Mouse (Mus musculus) bone marrow, adult 2 months (tissue): ENCODE data around the gene Pias4. TPM values are rescaled to one million over a fixed set of nuclear protein-coding genes. Genes with fewer than 3 reads are reported as not detected.

Source experiments
- H3K27ac ChIP-seq: fragments of 200-500 bp; 2 replicates; pipeline ENCODE4 v1.5.1; 2012; ENCODE audit warnings: low read depth, mild to moderate bottlenecking, control low read depth, inconsistent platforms, low read length; ENCODE audit not compliant: control insufficient read depth, poor library complexity, insufficient read depth
- H3K4me1 ChIP-seq: fragments of 200-500 bp; 2 replicates; pipeline ENCODE4 v1.6.1; 2011; ENCODE audit warnings: low read length; ENCODE audit not compliant: control insufficient read depth, insufficient read depth
- H3K4me3 ChIP-seq: fragments of 200-500 bp; replicated peaks from 2 replicates; pipeline ENCODE3; 2011; ENCODE audit warnings: mild to moderate bottlenecking, low read depth, low read length, control low read depth; ENCODE audit not compliant: control insufficient read depth
- CTCF ChIP-seq: fragments of 200-500 bp; IDR thresholded peaks from 2 replicates; pipeline ENCODE4 v1.5.1; 2011; ENCODE audit warnings: low read length, control low read depth; ENCODE audit not compliant: control insufficient read depth, insufficient read depth
- POLR2A ChIP-seq: fragments of 200-500 bp; IDR thresholded peaks from 2 replicates; pipeline ENCODE4 v1.6.1; 2011; ENCODE audit warnings: low read depth, mild to moderate bottlenecking, control low read depth, low read length, borderline replicate concordance; ENCODE audit not compliant: control insufficient read depth
- WGBS: fragments of 180-500 bp; shearing (Covaris S2); methylation state at CpG from one replicate; pipeline ENCODE4 v1.1.7; 2018; 5-methylcytosine and 5-hydroxymethylcytosine counted together
- polyA plus RNA-seq: library from polyadenylated mRNA; stranded (reverse); fragments of >200 nt; gene quantifications from 2 replicates; pipeline ENCODE4 v1.2.4, GENCODE M21; 2011; ENCODE audit warnings: low replicate concordance; ENCODE audit not compliant: missing spikeins, insufficient read depth, insufficient read length

Pias4 gene
- polyA plus RNA-seq, 1 experiment = 29.0 TPM

DNA sequence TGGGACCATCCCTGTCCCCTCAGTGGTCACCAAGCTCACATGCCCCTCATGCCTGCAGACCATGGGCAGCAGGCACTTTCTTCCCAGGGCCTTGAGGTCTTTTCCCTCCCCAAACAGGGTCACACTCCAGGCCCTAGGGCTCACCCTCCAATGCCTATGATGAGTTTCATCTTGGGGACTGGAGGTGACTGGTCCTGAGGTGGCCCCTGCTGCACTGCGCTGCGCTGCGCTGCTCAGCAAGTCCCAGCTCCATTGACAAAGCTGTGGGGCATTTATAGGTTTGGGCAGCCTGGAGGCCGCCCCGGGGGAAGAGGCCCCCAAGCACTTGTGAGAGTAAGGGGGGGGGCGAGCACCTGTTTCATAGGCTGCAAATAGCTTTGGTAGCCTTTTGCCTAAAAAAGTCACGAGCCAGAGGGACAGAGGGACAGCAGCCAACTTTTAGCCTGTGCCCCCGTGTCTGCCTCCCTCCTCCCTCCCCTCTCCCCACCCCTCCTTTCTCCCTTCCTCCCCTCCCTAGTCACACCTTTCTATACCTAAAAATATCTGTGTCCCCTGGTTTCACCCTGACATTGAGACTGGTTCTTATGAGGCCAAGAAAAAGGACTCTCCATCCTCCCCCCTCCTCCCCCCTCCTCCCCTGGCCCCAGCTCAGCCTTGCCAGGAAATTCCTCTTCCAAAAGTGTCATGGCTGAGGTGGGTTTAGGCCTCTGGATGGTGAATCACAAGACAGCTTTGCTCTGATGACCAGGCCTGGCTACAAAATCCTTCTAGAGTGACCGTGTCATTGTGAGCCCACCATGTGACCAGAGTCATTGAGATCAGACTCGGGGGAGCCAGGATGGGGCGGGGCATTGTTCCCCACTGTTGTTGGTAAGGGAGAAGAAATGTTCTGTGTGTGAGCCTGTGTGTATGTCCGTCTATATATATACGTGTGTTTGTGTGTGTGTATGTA lies 34.4 kb upstream of the Pias4 start, which contains the start of gene Nmrk2:
TSS of gene Nmrk2 (minus strand) at position 245 of the 952 bp plus-strand sequence.
- 76% methylated on average over 13 of the region's 13 CpGs for WGBS
- no peak within 1 kb of the TSS for H3K4me3 ChIP-seq
- no peaks in the 10 kb centered on the region for H3K4me1 ChIP-seq
- no peak within 1 kb of the TSS for H3K27ac ChIP-seq
- no peak for TF ChIP-seq POLR2A
- no peak for TF ChIP-seq CTCF

GRCm38 (mm10) chr10:81200605-81201287 lies 33.0 kb upstream of the Pias4 start:
- H3K4me1 ChIP-seq = no peaks in the 10 kb centered on the region
- no peak overlapping the region for H3K4me3 ChIP-seq
- 76% methylated on average over 20 of the region's 20 CpGs for WGBS
- H3K27ac ChIP-seq = no peak overlapping the region
- no peak for TF ChIP-seq CTCF
- TF ChIP-seq POLR2A = no peak

DNA sequence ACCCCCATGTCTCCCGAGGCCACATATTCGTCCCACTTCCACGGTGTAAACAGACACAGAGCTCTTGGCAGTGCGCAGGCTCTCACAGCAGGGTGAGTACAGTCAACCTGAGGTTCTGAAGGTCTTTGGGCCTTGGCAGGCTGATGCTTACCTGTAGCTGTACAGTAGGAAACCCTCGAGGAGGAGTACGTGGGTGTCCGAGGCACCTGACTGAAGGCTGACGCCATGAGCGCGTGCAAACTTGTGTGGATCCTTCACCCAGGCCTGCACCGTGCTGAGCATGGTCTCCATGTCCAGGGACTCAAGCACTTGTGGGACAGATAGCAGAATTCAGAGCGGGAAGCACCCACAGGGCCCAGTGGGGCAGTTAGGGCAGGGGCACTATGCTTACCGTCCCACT lies 32.4 kb upstream of the Pias4 start:
- Histone ChIP-seq H3K27ac (no peak overlapping the region), H3K4me1 (no peaks in the 10 kb centered on the region), H3K4me3 (no peak overlapping the region)
- no peak for TF ChIP-seq CTCF
- TF ChIP-seq POLR2A = no peak
- 83% methylated on average over 13 of the region's 13 CpGs for WGBS

- no peak for TF ChIP-seq POLR2A
- Histone ChIP-seq H3K27ac (no peak overlapping the region), H3K4me1 (no peaks in the 10 kb centered on the region; the same call in 1 of the 2 replicates), H3K4me3 (no peak overlapping the region)
- WGBS = 81% methylated on average over 6 of the region's 6 CpGs
Observed at GRCm38 (mm10) chr10:81198990-81199389, 31.3 kb upstream of the Pias4 start.

DNA sequence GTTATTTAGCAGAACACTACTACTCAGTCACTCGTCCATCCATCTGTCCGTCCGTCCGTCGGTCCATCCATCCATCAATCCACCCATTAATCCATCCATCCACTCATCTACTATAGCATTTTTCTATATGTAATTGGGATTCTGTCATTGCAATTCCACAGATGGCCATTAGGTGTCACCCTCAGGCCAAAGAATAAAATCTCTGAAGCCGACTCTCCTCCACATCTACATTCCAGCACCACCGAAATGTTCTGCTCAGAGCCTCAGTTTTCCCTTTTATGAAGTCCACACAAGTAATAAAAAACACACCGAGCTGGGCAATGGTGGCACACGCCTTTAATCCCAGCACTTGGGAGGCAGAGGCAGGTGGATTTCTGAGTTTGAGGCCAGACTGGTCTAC lies 30.5 kb upstream of the Pias4 start:
- Histone ChIP-seq H3K4me1 (no peaks in the 10 kb centered on the region; the same call in 1 of the 2 replicates), H3K27ac (no peak overlapping the region), H3K4me3 (no peak overlapping the region)
- TF ChIP-seq CTCF (peak; percentile 37), POLR2A (no peak)
- under 1% methylated on average over 9 of the region's 9 CpGs for WGBS

DNA sequence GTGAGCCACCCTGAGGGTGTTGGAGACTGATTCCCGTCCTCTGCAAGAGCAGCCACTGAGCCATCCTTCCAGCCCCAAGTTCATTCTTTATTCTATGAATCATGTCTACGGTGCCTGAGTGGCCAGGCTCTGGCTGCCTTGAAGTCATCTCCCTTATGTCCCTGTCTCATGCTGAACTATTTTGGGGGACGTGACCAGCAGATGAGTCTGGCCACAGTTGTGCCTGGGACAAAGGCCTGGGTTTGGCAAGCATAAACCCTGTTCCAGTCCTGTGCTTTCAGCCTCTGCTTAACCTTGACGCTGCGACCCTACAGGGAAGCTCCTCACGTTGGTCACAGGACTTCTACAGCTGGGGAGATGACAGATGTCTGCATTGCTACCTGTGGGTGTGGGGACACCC lies 29.6 kb upstream of the Pias4 start:
- Histone ChIP-seq H3K4me1 (no peaks in the 10 kb centered on the region; the same call in 1 of the 2 replicates), H3K4me3 (no peak overlapping the region), H3K27ac (no peak overlapping the region)
- TF ChIP-seq CTCF = no peak
- TF ChIP-seq POLR2A = no peak
- 56% methylated on average over 6 of the region's 6 CpGs for WGBS

- WGBS = 69% methylated on average over 11 of the region's 11 CpGs
- Histone ChIP-seq H3K27ac (no peak overlapping the region), H3K4me1 (peaks cover 1% of the 10 kb centered on the region), H3K4me3 (no peak overlapping the region)
- no peak for TF ChIP-seq POLR2A
- TF ChIP-seq CTCF = no peak
Observed at GRCm38 (mm10) chr10:81196470-81197065, 28.8 kb upstream of the Pias4 start.

DNA sequence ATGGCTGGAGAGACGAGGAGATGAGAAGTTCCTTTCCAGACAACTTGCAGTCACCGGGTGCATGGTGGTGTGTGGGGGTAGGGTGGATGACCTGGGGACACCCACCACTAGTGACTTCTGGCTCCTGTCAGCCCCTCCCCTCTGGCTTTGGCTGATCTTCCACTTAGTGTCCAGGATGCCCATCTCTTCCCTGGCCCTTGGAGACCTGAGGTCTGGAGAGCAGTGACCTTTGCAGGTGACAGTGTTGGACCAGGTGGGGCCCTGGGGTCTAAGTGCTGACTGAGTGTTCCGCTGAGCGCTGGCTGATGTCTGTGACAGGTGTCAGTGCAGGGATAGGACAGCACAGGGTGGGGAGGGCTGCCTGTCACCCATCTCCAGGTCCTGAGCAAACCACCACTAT lies 27.6 kb upstream of the Pias4 start:
- Histone ChIP-seq H3K27ac (no peak overlapping the region), H3K4me1 (peaks cover 3% of the 10 kb centered on the region), H3K4me3 (no peak overlapping the region)
- no peak for TF ChIP-seq POLR2A
- TF ChIP-seq CTCF = no peak
- WGBS = 69% methylated on average over 4 of the region's 4 CpGs
